Mouse (Mus musculus) heart, adult 2 months (tissue): ENCODE results near the gene Gm20219.

Experiments
- CTCF ChIP-seq: fragments of 200-600 bp; IDR thresholded peaks from 2 replicates; pipeline ENCODE4 v1.8.1; 2022; ENCODE audit warnings: antibody characterized with exemption, mild to moderate bottlenecking, moderate library complexity
- EP300 ChIP-seq: fragments of 200-500 bp; IDR thresholded peaks from 2 replicates; pipeline ENCODE4 v1.6.1; 2011; ENCODE audit warnings: low read depth, low read length, control low read depth; ENCODE audit not compliant: insufficient read depth
- POLR2A ChIP-seq: fragments of 200-500 bp; IDR thresholded peaks from 2 replicates; pipeline ENCODE4 v1.6.1; 2011; ENCODE audit warnings: mild to moderate bottlenecking, low read depth, low read length, control low read depth; ENCODE audit not compliant: insufficient read depth

- no peak for TF ChIP-seq POLR2A
- no peak for TF ChIP-seq CTCF
- no peak for TF ChIP-seq EP300
Observed at GRCm38 (mm10) chr17:56550784-56551475, 3.3 kb downstream of the Gm20219 start.
